Mouse (Mus musculus): ENCODE measurements around the gene Clk1. TPM values are rescaled to one million over a fixed set of nuclear protein-coding genes. Genes with fewer than 3 reads are reported as not detected.
A peak's percentile ranks its signal among the peaks of the same experiment; 100 is the strongest.

Clk1 gene
- polyA plus RNA-seq, 1 experiment from 2014 or later, result 176 TPM

GRCm38 (mm10) chr1:58444691-58445090, 20.8 kb upstream of the Clk1 start:
- ATAC-seq (ENCODE audit: borderline replicate concordance, extremely low read depth, low FRiP score, low TSS enrichment), result no peak
- peaks cover 26% of the 10 kb centered on the region for H3K36me3 ChIP-seq
- H3K4me3 ChIP-seq, result peak overlapping the region; percentile 80
- no peaks in the 10 kb centered on the region for H3K27me3 ChIP-seq
- WGBS, result 8% methylated on average over 10 of the region's 10 CpGs
- H3K9ac ChIP-seq, result peak overlapping the region; percentile 82
- peak overlapping the region; percentile 97 for H3K27ac ChIP-seq
- peaks cover 20% of the 10 kb centered on the region for H3K4me1 ChIP-seq
- no peaks in the 10 kb centered on the region for H3K9me3 ChIP-seq
- H3K4me2 ChIP-seq, result peak overlapping the region; percentile 69

DNA sequence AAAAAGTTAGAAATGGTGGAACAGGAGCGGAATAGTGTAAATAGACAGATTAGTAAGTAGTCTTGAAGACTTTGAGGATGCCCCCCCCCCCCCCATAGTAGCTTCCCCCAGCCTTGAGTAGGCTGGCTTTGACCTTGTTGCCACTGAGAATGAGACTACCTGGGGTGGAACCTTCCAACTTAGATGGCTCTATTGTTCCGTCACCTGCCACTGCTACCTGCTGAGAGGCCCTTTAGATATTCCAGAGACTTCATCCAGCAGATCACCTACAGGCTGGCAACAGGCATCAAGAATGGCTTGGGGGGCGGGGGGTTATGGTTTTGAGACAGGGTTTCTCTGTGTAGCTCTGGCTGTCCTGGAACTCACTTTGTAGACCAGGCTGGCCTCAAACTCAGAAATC, 685 bp upstream of the Clk1 start:
- WGBS, result 86% methylated on average over 3 of the region's 3 CpGs
- Histone ChIP-seq H3K4me3 (no peak overlapping the region), H3K4me1 (peaks cover 20% of the 10 kb centered on the region), H3K27me3 (no peaks in the 10 kb centered on the region), H3K27ac (no peak overlapping the region), H3K36me3 (peaks cover 18% of the 10 kb centered on the region), H3K9me3 (no peaks in the 10 kb centered on the region), H3K9ac (no peak overlapping the region), H3K4me2 (no peak overlapping the region)
- no peak for ATAC-seq (ENCODE audit: borderline replicate concordance, extremely low read depth, low FRiP score, low TSS enrichment)

DNA sequence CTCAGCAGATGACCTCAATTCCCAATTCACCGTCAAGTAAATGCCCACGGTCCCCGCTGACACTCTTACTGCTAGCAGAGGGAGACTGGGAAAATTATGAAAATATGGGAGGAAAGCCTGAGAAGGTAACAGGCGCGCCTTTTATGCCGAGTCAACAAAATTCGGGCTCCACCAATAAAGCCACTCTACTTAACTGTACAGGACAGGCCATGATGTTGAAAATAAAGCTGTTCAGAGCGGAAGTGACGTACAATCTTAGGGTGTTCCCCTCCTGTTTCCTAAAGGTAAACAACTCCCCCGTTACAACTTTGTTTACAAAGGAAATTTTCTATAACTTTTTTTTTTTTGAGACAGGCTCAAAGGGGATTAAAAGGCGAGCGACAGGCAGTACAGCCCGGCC, 987 bp downstream of the Clk1 start:
- peaks cover 20% of the 10 kb centered on the region for H3K4me1 ChIP-seq
- peak overlapping the region; percentile 98; the same call in 1 of the 2 replicates for H3K27ac ChIP-seq
- H3K4me2 ChIP-seq, result peak overlapping the region; percentile 79
- peak overlapping the region; percentile 86 for H3K4me3 ChIP-seq
- no peaks in the 10 kb centered on the region for H3K9me3 ChIP-seq
- peak overlapping the region; percentile 97 for H3K9ac ChIP-seq
- peak; percentile 62; the same call in 1 of the 2 replicates for ATAC-seq (ENCODE audit: borderline replicate concordance, extremely low read depth, low FRiP score, low TSS enrichment)
- H3K27me3 ChIP-seq, result no peaks in the 10 kb centered on the region
- H3K36me3 ChIP-seq, result peaks cover 34% of the 10 kb centered on the region
- WGBS, result 3% methylated on average over 13 of the region's 13 CpGs

GRCm38 (mm10) chr1:58420961-58421360, 2.9 kb downstream of the Clk1 start:
- WGBS, result 38% methylated on average over 7 of the region's 7 CpGs
- no peak for ATAC-seq (ENCODE audit: borderline replicate concordance, extremely low read depth, low FRiP score, low TSS enrichment)
- H3K36me3 ChIP-seq, result peaks cover 51% of the 10 kb centered on the region

GRCm38 (mm10) chr1:58420032-58420431, 3.8 kb downstream of the Clk1 start:
- Histone ChIP-seq H3K4me2 (no peak overlapping the region), H3K9ac (no peak overlapping the region), H3K36me3 (peaks cover 60% of the 10 kb centered on the region), H3K27me3 (no peaks in the 10 kb centered on the region), H3K4me1 (peaks cover 20% of the 10 kb centered on the region), H3K27ac (no peak overlapping the region), H3K9me3 (no peaks in the 10 kb centered on the region), H3K4me3 (no peak overlapping the region)
- WGBS, result 74% methylated on average over 10 of the region's 10 CpGs
- no peak for ATAC-seq (ENCODE audit: borderline replicate concordance, extremely low read depth, low FRiP score, low TSS enrichment)

More at GRCm38 (mm10) chr1:58420961-58421360, 2.9 kb downstream of the Clk1 start:
- H3K4me2 ChIP-seq, result peak overlapping the region; percentile 79
- no peak overlapping the region for H3K9ac ChIP-seq
- no peaks in the 10 kb centered on the region for H3K9me3 ChIP-seq
- peak overlapping the region; percentile 86; the same call in 1 of the 2 replicates for H3K4me3 ChIP-seq
- peaks cover 20% of the 10 kb centered on the region for H3K4me1 ChIP-seq
- H3K27me3 ChIP-seq, result no peaks in the 10 kb centered on the region
- no peak overlapping the region for H3K27ac ChIP-seq

DNA sequence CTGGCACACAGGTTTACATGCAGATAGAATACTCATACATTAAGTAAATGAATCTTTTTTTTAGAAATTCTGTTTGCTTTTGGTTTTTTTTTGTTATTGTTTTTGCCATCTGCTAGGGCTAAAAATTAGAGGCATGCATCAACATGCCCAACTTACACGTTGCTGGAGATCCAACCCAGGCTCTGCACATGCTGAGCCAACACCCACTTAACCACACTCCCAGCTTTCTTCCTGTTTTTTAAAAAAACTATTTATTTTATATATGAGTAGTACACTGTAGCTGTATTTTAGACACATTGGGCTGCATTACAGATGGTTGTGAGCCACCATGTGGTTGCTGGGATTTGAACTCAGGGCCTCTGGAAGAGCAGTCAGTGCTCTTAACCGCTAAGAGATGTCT, 7.8 kb downstream of the Clk1 start:
- 86% methylated on average over 2 of the region's 2 CpGs for WGBS
- peaks cover 5% of the 10 kb centered on the region for H3K4me1 ChIP-seq
- no peak for ATAC-seq (ENCODE audit: borderline replicate concordance, extremely low read depth, low FRiP score, low TSS enrichment)

GRCm38 (mm10) chr1:58415442-58415841, 8.4 kb downstream of the Clk1 start:
- H3K9me3 ChIP-seq, result no peaks in the 10 kb centered on the region
- no peak for ATAC-seq (ENCODE audit: borderline replicate concordance, extremely low read depth, low FRiP score, low TSS enrichment)
- H3K4me2 ChIP-seq, result no peak overlapping the region
- no peak overlapping the region for H3K9ac ChIP-seq
- H3K4me3 ChIP-seq, result no peak overlapping the region
- H3K4me1 ChIP-seq, result 0 out of 2 replicates have a peak, but pooled peaks cover 3% of the 10 kb centered on the region
- 18% methylated on average over 1 of the region's 1 CpGs for WGBS
- no peak overlapping the region for H3K27ac ChIP-seq
- H3K27me3 ChIP-seq, result no peaks in the 10 kb centered on the region
- peaks cover 91% of the 10 kb centered on the region for H3K36me3 ChIP-seq

More for the DNA sequence above, 7.8 kb downstream of the Clk1 start:
- H3K4me2 ChIP-seq, result no peak overlapping the region
- no peak overlapping the region for H3K4me3 ChIP-seq
- no peaks in the 10 kb centered on the region for H3K9me3 ChIP-seq
- H3K36me3 ChIP-seq, result peaks cover 87% of the 10 kb centered on the region
- H3K27me3 ChIP-seq, result no peaks in the 10 kb centered on the region
- no peak overlapping the region for H3K9ac ChIP-seq
- H3K27ac ChIP-seq, result no peak overlapping the region

GRCm38 (mm10) chr1:58410776-58411175, 13.1 kb downstream of the Clk1 start:
- no peak for ATAC-seq (ENCODE audit: borderline replicate concordance, extremely low read depth, low FRiP score, low TSS enrichment)

DNA sequence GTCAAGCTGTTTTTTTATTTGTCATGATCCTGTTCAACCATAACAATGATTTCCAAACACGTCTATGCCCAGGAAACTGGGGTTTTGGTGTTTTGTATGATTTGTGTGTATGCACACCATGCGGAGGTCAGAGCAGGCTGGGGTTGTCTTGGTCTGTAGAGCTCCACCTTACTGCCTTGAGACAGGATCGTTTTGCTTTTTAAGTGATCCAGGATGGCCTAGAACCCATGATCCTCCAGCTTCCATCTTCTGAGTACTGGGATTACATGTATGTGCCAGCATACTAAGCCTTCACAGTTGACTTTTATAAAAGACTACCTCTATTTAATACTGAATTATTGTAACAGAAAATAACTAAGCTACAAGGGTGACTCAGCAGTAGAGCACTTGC, 13.7 kb downstream of the Clk1 start:
- WGBS, result 63% methylated on average over 3 of the region's 3 CpGs

More at GRCm38 (mm10) chr1:58410776-58411175, 13.1 kb downstream of the Clk1 start:
- 83% methylated on average over 7 of the region's 7 CpGs for WGBS
- no peak overlapping the region for H3K27ac ChIP-seq
- H3K4me2 ChIP-seq, result no peak overlapping the region
- no peaks in the 10 kb centered on the region for H3K27me3 ChIP-seq
- H3K36me3 ChIP-seq, result peaks cover 75% of the 10 kb centered on the region
- no peak overlapping the region for H3K9ac ChIP-seq
- H3K4me1 ChIP-seq, result no peaks in the 10 kb centered on the region
- H3K9me3 ChIP-seq, result no peaks in the 10 kb centered on the region
- H3K4me3 ChIP-seq, result no peak overlapping the region

GRCm38 (mm10) chr1:58409553-58410197, 14.2 kb downstream of the Clk1 start:
- Histone ChIP-seq H3K27ac (no peak overlapping the region), H3K9ac (no peak overlapping the region), H3K27me3 (no peaks in the 10 kb centered on the region), H3K4me1 (no peaks in the 10 kb centered on the region), H3K4me3 (no peak overlapping the region), H3K36me3 (peaks cover 70% of the 10 kb centered on the region), H3K4me2 (no peak overlapping the region), H3K9me3 (no peaks in the 10 kb centered on the region)
- WGBS, result 67% methylated on average over 5 of the region's 5 CpGs
- no peak for ATAC-seq (ENCODE audit: borderline replicate concordance, extremely low read depth, low FRiP score, low TSS enrichment)

More for the DNA sequence above, 13.7 kb downstream of the Clk1 start:
- Histone ChIP-seq H3K4me2 (no peak overlapping the region), H3K4me1 (no peaks in the 10 kb centered on the region), H3K9me3 (no peaks in the 10 kb centered on the region), H3K36me3 (peaks cover 74% of the 10 kb centered on the region), H3K4me3 (no peak overlapping the region), H3K27ac (no peak overlapping the region), H3K27me3 (no peaks in the 10 kb centered on the region), H3K9ac (no peak overlapping the region)
- no peak for ATAC-seq (ENCODE audit: borderline replicate concordance, extremely low read depth, low FRiP score, low TSS enrichment)

GRCm38 (mm10) chr1:58408141-58408540, 15.7 kb downstream of the Clk1 start:
- Histone ChIP-seq H3K27me3 (no peaks in the 10 kb centered on the region), H3K9me3 (no peaks in the 10 kb centered on the region), H3K27ac (no peak overlapping the region), H3K9ac (no peak overlapping the region), H3K4me2 (no peak overlapping the region), H3K36me3 (peaks cover 69% of the 10 kb centered on the region), H3K4me1 (no peaks in the 10 kb centered on the region), H3K4me3 (no peak overlapping the region)
- WGBS, result 85% methylated on average over 6 of the region's 6 CpGs
- no peak for ATAC-seq (ENCODE audit: borderline replicate concordance, extremely low read depth, low FRiP score, low TSS enrichment)

DNA sequence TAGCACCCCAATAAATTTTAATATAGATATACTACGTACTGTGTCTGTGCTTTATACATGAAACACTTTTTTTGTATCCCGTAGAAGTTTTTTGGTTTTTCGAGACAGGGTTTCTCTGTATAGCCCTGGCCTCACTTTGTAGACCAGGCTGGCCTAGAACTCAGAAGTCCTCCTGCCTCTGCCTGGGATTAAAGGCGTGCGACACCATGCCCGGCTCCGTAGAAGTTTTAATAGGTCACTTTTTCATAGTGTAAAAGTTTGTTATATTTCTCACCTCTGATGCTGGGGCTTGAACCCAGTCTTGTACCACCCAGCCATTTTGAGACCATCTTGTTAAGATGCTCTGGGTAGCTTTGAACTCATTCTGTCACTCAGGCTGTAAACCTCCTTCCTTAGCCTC, 16.5 kb downstream of the Clk1 start:
- Histone ChIP-seq H3K9ac (no peak overlapping the region), H3K27me3 (no peaks in the 10 kb centered on the region), H3K4me3 (no peak overlapping the region), H3K36me3 (peaks cover 69% of the 10 kb centered on the region), H3K9me3 (no peaks in the 10 kb centered on the region), H3K27ac (no peak overlapping the region), H3K4me1 (no peaks in the 10 kb centered on the region), H3K4me2 (no peak overlapping the region)
- ATAC-seq (ENCODE audit: borderline replicate concordance, extremely low read depth, low FRiP score, low TSS enrichment), result no peak
- 97% methylated on average over 7 of the region's 7 CpGs for WGBS

Measured in lung, embryonic 15.5 days (tissue).